Mouse (Mus musculus): ENCODE measurements around the gene Cyp1a1. TPM values are rescaled to one million over a fixed set of nuclear protein-coding genes. Genes with fewer than 3 reads are reported as not detected.

The Cyp1a1 gene
- polyA plus RNA-seq, 1 experiment from 2014 or later: 0.24 TPM

GRCm38 (mm10) chr9:57644442-57644943 lies 43.2 kb upstream of the Cyp1a1 start:
- Histone ChIP-seq H3K27me3 (ENCODE audit: control insufficient read depth, insufficient read depth, low read length) (no peaks in the 10 kb centered on the region), H3K4me3 (replicated peaks; ENCODE audit: low read length) (peak overlapping the region; percentile 71), H3K4me2 (replicated peaks) (peak overlapping the region; percentile 93), H3K4me1 (replicated peaks; ENCODE audit: control insufficient read depth, insufficient read depth, low read length) (peaks cover 50% of the 10 kb centered on the region), H3K9me3 (ENCODE audit: control insufficient read depth, low read length) (no peaks in the 10 kb centered on the region), H3K36me3 (replicated peaks; ENCODE audit: control insufficient read depth, insufficient read depth) (peaks cover 15% of the 10 kb centered on the region), H3K9ac (peak overlapping the region; percentile 96), H3K27ac (peak overlapping the region; percentile 92)
- DNase-seq (ENCODE audit: low spot score) (no peak), ATAC-seq (ENCODE audit: low FRiP score) (peak; percentile 23)
- under 1% methylated on average over 18 of the region's 18 CpGs for WGBS

DNA sequence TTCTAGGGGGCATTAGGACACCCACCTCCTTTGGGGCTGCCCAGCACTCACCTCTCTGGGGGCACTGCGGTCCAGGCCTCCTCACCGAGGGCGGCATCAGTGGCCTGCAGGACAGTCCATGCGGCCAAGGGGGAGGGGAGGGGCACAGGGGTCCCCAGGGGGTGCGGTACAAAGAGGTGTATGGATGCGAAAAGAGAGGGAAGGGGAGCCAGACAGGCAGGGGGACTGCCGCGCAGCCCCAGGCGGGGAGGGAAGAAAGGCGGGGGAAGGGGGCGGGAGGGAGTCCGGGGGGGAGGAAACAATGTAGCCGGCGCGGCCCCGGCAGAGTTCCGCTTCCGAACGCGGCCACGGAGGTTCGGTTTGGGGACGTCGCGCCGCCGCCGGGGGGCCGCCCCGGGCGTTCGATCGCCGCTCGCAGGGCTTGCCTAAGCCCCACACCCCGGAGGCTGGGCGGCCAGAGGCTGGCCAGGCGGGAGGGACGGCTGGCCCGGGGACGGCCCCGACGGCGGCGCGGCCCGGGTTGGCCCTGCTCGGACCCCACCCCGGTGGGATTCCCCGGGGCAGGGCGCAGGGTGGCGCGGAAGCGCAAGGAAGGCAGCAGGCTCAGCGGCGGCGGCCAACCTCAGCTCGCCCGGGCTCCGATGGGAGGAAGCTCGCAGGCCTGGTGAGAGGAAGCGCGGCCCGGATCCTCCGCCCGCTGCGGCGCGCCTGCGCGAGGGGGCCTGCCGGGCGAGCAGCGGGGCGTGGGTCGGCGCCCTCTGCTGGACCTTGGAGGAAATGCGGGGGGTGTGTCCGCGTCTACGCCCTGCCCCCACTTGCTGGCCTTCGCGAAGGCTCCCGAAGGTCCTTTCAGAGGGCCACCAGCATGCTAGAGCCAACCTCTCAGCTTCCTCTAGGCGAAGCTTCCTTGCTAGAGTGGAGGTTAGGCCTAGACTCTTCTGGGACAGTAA lies 42.5 kb upstream of the Cyp1a1 start:
- Histone ChIP-seq H3K4me1 (replicated peaks; ENCODE audit: control insufficient read depth, insufficient read depth, low read length) (peaks cover 42% of the 10 kb centered on the region), H3K4me2 (replicated peaks) (peak overlapping the region; percentile 93), H3K9me3 (ENCODE audit: control insufficient read depth, low read length) (no peaks in the 10 kb centered on the region), H3K27ac (peak overlapping the region; percentile 92), H3K4me3 (replicated peaks; ENCODE audit: low read length) (peak overlapping the region; percentile 71), H3K9ac (peak overlapping the region; percentile 96), H3K36me3 (replicated peaks; ENCODE audit: control insufficient read depth, insufficient read depth) (peaks cover 15% of the 10 kb centered on the region), H3K27me3 (ENCODE audit: control insufficient read depth, insufficient read depth, low read length) (no peaks in the 10 kb centered on the region)
- 0% methylated on average over 75 of the region's 85 CpGs for WGBS
- peak; percentile 94 for DNase-seq (ENCODE audit: low spot score)
- peak; percentile 82 for ATAC-seq (ENCODE audit: low FRiP score)

DNA sequence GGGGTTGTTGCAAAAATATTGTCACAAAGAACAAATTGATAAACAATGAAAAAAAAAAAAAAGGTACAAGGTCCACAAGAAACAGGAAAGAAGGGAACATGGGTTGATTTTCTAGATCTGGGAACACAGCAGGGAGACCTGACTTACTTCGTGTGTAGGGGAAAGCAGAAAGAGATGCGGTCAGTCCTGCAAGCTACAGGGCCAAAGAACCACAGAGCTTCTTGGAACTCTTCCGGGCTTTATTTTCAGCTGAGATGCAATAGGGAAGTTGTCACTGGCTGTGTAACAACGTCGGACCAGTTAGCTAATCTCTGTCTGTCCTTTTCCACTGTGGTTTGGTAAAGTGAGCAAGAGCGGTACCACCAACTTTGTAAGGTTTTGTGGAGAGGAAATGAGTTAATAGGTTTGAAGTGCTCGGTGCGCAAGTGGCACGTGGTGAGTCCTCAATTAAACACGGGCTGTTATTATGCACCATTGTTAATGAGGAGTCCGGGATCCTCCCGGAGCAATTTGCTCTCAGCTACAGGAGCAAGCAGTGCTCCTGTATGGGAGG lies 41.1 kb upstream of the Cyp1a1 start:
- Histone ChIP-seq H3K4me1 (replicated peaks; ENCODE audit: control insufficient read depth, insufficient read depth, low read length) (peaks cover 33% of the 10 kb centered on the region), H3K4me3 (replicated peaks; ENCODE audit: low read length) (no peak overlapping the region), H3K36me3 (replicated peaks; ENCODE audit: control insufficient read depth, insufficient read depth) (peaks cover 11% of the 10 kb centered on the region), H3K27ac (no peak overlapping the region), H3K27me3 (ENCODE audit: control insufficient read depth, insufficient read depth, low read length) (no peaks in the 10 kb centered on the region), H3K9ac (no peak overlapping the region), H3K4me2 (replicated peaks) (no peak overlapping the region), H3K9me3 (ENCODE audit: control insufficient read depth, low read length) (no peaks in the 10 kb centered on the region)
- ATAC-seq (ENCODE audit: low FRiP score) (no peak), DNase-seq (ENCODE audit: low spot score) (no peak)
- WGBS: 76% methylated on average over 12 of the region's 12 CpGs

GRCm38 (mm10) chr9:57647286-57648108 lies 40.2 kb upstream of the Cyp1a1 start:
- 82% methylated on average over 4 of the region's 4 CpGs for WGBS
- H3K9ac ChIP-seq: no peak overlapping the region
- ATAC-seq (ENCODE audit: low FRiP score) (no peak), DNase-seq (ENCODE audit: low spot score) (no peak)
- no peak overlapping the region for H3K27ac ChIP-seq
- no peaks in the 10 kb centered on the region for H3K27me3 ChIP-seq (ENCODE audit: control insufficient read depth, insufficient read depth, low read length)
- no peaks in the 10 kb centered on the region for H3K9me3 ChIP-seq (ENCODE audit: control insufficient read depth, low read length)
- H3K4me1 ChIP-seq (replicated peaks; ENCODE audit: control insufficient read depth, insufficient read depth, low read length): peaks cover 24% of the 10 kb centered on the region
- H3K36me3 ChIP-seq (replicated peaks; ENCODE audit: control insufficient read depth, insufficient read depth): 0 out of 2 replicates have a peak, but pooled peaks cover 6% of the 10 kb centered on the region
- H3K4me3 ChIP-seq (replicated peaks; ENCODE audit: low read length): no peak overlapping the region
- no peak overlapping the region for H3K4me2 ChIP-seq (replicated peaks)

GRCm38 (mm10) chr9:57650130-57650785 lies 37.5 kb upstream of the Cyp1a1 start:
- Histone ChIP-seq H3K27ac (no peak overlapping the region), H3K9ac (no peak overlapping the region)
- ATAC-seq (ENCODE audit: low FRiP score): no peak

GRCm38 (mm10) chr9:57650786-57651311 lies 36.9 kb upstream of the Cyp1a1 start:
- peaks cover 7% of the 10 kb centered on the region for H3K4me1 ChIP-seq (replicated peaks; ENCODE audit: control insufficient read depth, insufficient read depth, low read length)
- no peaks in the 10 kb centered on the region for H3K27me3 ChIP-seq (ENCODE audit: control insufficient read depth, insufficient read depth, low read length)
- H3K27ac ChIP-seq: no peak overlapping the region
- no peak overlapping the region for H3K4me2 ChIP-seq (replicated peaks)
- ATAC-seq (ENCODE audit: low FRiP score) (no peak), DNase-seq (ENCODE audit: low spot score) (no peak)
- no peaks in the 10 kb centered on the region for H3K36me3 ChIP-seq (replicated peaks; ENCODE audit: control insufficient read depth, insufficient read depth)
- H3K4me3 ChIP-seq (replicated peaks; ENCODE audit: low read length): no peak overlapping the region
- 0 out of 2 replicates have a peak overlapping the region, but pooled peaks have one; percentile 10 for H3K9ac ChIP-seq
- 42% methylated on average over 6 of the region's 6 CpGs for WGBS
- no peaks in the 10 kb centered on the region for H3K9me3 ChIP-seq (ENCODE audit: control insufficient read depth, low read length)

More at GRCm38 (mm10) chr9:57650130-57650785, 37.5 kb upstream of the Cyp1a1 start:
- Histone ChIP-seq H3K9me3 (ENCODE audit: control insufficient read depth, low read length) (no peaks in the 10 kb centered on the region), H3K4me3 (replicated peaks; ENCODE audit: low read length) (no peak overlapping the region), H3K27me3 (ENCODE audit: control insufficient read depth, insufficient read depth, low read length) (no peaks in the 10 kb centered on the region), H3K4me2 (replicated peaks) (no peak overlapping the region), H3K4me1 (replicated peaks; ENCODE audit: control insufficient read depth, insufficient read depth, low read length) (peaks cover 7% of the 10 kb centered on the region), H3K36me3 (replicated peaks; ENCODE audit: control insufficient read depth, insufficient read depth) (no peaks in the 10 kb centered on the region)
- DNase-seq (ENCODE audit: low spot score): no peak
- WGBS: 92% methylated on average over 6 of the region's 6 CpGs

DNA sequence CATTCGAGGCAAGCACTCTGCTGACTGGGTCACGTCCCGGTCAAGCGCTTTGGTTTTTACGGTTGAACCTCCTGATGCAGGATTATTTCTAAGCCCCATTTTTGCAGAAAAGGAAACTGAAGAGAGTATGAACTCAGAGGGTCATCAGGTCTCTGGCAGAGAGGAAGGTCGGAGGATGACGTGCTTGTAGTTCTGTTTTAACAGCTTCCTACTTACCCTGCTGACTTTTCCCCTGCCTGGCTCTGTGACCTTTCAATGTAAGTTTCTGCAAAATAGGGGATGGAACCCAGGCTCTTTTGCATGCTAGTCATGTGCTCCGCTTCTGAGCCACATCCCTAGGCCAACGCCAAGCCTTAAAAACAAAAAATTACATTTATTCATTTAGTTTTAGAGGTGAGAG lies 35.4 kb upstream of the Cyp1a1 start:
- Histone ChIP-seq H3K4me3 (replicated peaks; ENCODE audit: low read length) (no peak overlapping the region), H3K9ac (no peak overlapping the region), H3K4me2 (replicated peaks) (no peak overlapping the region), H3K36me3 (replicated peaks; ENCODE audit: control insufficient read depth, insufficient read depth) (no peaks in the 10 kb centered on the region), H3K4me1 (replicated peaks; ENCODE audit: control insufficient read depth, insufficient read depth, low read length) (peaks cover 7% of the 10 kb centered on the region), H3K27me3 (ENCODE audit: control insufficient read depth, insufficient read depth, low read length) (no peaks in the 10 kb centered on the region), H3K9me3 (ENCODE audit: control insufficient read depth, low read length) (no peaks in the 10 kb centered on the region), H3K27ac (no peak overlapping the region)
- DNase-seq (ENCODE audit: low spot score): no peak
- 66% methylated on average over 9 of the region's 9 CpGs for WGBS
- no peak for ATAC-seq (ENCODE audit: low FRiP score)

- H3K9me3 ChIP-seq (ENCODE audit: control insufficient read depth, low read length): no peaks in the 10 kb centered on the region
- peak overlapping the region; percentile 18; the same call in 1 of the 2 replicates for H3K9ac ChIP-seq
- WGBS: 9% methylated on average over 3 of the region's 3 CpGs
- peaks cover 7% of the 10 kb centered on the region for H3K4me1 ChIP-seq (replicated peaks; ENCODE audit: control insufficient read depth, insufficient read depth, low read length)
- ATAC-seq (ENCODE audit: low FRiP score) (no peak), DNase-seq (ENCODE audit: low spot score) (no peak)
- no peak overlapping the region for H3K4me2 ChIP-seq (replicated peaks)
- H3K4me3 ChIP-seq (replicated peaks; ENCODE audit: low read length): no peak overlapping the region
- no peaks in the 10 kb centered on the region for H3K36me3 ChIP-seq (replicated peaks; ENCODE audit: control insufficient read depth, insufficient read depth)
- H3K27ac ChIP-seq: no peak overlapping the region
- no peaks in the 10 kb centered on the region for H3K27me3 ChIP-seq (ENCODE audit: control insufficient read depth, insufficient read depth, low read length)
Observed at GRCm38 (mm10) chr9:57652855-57653254, 34.9 kb upstream of the Cyp1a1 start.

Data from hindbrain, embryonic 14.5 days (tissue).